Mouse (Mus musculus) frontal cortex, postnatal 14 days (tissue): ENCODE results near the gene Scn5a.

Experiments used
- DNase-seq, 2 experiments: peaks; one replicate each; pipeline ENCODE4 v3.0.0; 2022; ENCODE audit warnings: low spot score in 2 of 2

Gene Scn5a

DNA sequence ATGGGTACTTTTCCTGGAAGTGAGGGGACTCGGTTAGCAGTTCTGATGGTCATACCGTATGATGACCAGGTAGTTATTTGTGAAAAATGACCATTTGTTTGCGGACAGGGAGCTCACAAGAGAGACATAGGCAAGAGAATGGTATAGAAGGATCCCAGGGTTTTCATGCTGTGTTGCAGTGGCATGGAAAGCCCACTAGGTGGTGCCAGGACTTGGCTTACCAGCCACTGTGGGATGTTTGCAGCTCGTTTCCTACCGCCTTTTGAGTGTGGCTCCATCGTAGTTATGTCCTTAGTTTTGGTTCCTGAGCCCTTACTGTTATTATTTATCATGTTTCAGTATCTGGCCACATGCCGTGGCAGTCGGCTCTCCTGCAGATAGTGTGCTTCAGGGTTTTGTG lies 118.4 kb downstream of the Scn5a start:
- DNase-seq, result peak; percentile 41 to 81

DNA sequence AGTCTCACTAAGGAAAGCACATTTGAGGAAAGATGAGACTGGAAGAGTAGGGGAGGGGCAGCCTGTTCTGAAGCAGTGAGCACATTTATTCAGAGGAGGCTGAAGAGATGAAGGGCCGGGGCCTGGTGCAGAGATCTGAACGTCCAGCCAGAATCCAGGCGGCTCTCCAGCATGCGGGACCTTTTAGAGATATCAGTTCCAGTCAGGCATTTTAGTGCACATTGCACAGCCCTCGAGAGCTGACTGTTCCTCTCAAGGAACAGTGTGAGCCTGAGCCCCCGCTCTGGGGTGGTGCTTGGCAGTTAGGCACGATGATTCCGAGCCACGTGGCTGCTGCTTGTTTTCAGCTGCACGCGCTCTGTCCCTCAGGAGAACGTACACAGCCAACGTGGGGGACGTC lies 121.7 kb downstream of the Scn5a start:
- DNase-seq, result no peak

DNA sequence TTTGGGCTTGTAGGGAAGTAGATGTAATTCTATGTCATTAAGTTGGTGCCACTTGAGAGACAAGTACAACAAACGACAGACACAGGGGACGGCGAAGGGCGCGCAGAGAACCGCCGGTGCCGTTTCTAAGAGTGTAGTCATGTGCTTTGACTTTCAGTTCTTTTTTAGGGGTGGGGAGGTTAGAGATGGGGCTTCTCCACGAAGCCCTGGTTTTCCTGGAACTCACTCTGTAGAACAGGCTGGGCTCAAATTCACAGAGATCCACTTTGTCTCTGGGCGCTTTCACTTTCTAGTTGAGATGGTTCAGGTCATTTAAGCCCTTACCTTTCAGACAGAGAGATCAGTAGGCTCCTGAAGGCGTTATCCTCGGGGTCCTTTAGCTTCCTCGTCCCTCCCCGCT lies 122.8 kb downstream of the Scn5a start:
- DNase-seq, result no peak

DNA sequence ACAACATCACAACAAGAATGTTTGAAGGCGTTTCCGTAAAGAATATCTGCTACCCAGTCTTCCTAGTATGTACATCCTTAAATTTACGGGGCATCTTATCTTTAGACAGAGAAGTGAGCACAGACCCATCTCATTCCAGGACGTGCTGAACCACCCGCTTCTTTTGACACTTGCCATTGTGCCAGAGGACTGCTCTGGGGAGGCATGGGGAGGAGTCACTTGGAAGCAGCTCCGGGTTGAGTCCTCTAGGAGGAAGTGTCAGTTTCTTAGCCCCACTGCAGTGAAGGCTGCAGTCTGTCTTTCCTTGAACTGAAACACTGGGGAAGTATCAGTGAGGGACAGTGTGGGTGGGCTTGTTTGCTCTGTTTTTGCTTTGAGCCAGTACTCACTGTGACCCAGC lies 133.1 kb downstream of the Scn5a start:
- no peak for DNase-seq

DNA sequence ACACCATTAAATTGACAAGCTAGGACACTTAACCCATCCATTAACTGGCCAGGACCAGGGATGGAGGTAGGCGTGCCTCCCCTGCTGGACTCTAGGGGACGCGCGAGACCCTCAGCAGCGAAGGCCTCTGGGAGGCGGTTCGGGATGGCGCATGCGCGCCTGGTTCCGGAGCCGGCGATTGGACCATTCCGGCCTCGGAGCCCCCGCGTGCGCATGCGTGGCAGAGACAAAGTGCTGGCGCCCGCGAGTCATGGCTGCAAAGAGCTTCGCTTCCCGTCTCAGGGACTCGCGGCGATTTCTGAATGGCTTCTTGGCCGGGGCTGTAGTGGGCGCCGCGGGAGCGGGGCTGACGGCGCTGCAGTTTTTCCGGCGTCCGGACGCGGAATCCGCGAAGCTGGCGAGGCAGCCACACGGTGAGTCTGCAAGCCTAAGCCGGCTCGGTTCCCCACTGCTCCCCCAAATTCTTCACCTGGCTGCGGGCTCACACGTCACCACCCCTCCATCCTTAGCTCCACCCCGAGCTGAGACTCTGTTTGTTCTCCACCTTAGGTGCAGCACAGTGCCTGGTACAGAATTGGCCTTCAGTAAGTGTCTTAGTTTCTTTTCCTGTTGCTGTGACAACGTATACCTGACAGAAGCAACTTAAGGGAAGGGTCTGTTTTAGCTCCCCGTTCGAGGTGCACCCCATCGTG lies 133.9 kb downstream of the Scn5a start, which contains the start of gene Exog:
Gene Exog (plus strand): TSS at position 206 of the 692 bp plus-strand sequence.
- DNase-seq, result peak; percentile 94 to 97

DNA sequence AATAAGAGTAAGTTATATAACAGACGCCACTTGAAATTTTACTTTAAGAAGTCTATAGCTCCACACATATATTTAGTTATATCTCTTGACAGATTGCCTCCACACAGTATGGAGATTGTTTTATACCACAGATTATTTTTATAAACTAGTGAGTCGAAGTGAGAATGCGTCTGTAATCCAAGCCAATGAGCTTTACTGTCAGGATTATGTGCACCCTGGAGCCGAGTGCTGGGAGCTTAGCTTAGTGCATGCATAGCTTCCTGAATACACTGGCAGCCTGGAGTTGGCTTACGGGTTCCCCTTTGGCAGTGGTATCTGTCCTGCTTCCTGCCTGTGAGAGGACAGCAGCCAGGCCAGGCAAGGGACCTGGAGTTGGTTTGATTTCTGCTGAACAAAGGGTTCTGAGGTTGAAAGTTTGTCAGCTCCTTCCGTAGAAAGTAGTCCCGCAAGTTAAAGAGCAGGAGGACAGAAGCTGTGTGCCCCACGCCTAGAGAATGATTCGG lies 140.3 kb downstream of the Scn5a start:
- DNase-seq, result no peak

DNA sequence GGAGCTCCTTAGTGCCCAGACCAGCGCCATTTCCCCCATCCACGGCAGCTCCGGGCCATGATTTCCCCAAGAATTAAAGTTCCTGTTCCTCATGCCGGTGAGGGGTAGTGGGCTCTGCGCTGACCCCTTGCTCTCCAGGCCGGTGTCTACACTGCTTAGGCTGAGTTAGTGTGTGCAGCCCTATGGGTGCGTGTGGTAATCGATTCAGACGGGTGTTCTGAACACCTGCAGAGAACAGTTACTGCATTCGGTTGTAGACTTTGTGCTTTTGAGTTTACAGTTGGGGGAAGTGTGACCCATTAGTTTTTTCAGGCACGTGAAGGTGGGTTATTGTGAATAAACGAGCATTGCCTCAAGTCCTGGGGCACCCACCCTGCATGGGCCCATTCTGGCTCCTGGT lies 140.8 kb downstream of the Scn5a start:
- no peak for DNase-seq

DNA sequence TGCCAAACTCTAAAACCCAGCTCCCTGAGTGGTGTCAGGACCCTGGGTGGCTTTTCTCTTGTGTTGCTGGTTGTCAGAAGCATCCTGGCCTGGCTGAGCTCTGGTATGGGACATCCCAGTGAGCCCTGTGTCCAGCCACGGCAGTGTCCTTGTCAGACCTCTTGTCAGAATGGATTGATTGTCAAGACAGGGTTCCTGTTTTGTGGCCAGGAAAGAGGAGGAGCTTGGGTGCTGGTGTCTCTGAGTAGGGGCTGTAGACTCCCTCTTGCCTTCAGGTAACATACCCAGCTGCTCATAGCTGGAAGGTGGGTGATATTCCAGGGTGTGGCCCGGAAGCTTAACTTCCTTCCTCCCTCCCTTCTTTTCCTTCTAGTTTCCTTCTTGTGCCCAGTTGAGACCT lies 143.0 kb downstream of the Scn5a start:
- no peak for DNase-seq
